8 mouse cellular contexts compared by ENCODE assay signal in genomic region chr5:35672581-35672980, GRCm38 (mm10). TPM values are rescaled to one million over a fixed set of nuclear protein-coding genes. Genes with fewer than 3 reads are reported as not detected.
DNase-seq lines count a peak whose midpoint lies in the region; ATAC-seq and TF ChIP-seq lines count a peak whose summit lies in the region.

No protein-coding gene starts in this region.

- peaks cover 11% of the 10 kb centered on the region for H3K27me3 ChIP-seq in forebrain, embryonic 10.5 days (ENCODE audit: poor library complexity, severe bottlenecking)
- peaks cover 4% of the 10 kb centered on the region; the same call in 1 of the 2 replicates for H3K27me3 ChIP-seq in forebrain, embryonic 16.5 days (replicated peaks; ENCODE audit: control insufficient read depth, insufficient read depth, low read length)
- peaks cover 12% of the 10 kb centered on the region for H3K27me3 ChIP-seq in embryonic facial prominence, embryonic 12.5 days
- peaks cover 8% of the 10 kb centered on the region for H3K27me3 ChIP-seq in limb, embryonic 13.5 days

- H3K4me1 ChIP-seq in forebrain, embryonic 10.5 days, result peaks cover 49% of the 10 kb centered on the region
- H3K4me1 ChIP-seq in forebrain, embryonic 16.5 days (replicated peaks; ENCODE audit: control insufficient read depth, insufficient read depth, low read length), result peaks cover 8% of the 10 kb centered on the region
- H3K4me1 ChIP-seq in embryonic facial prominence, embryonic 12.5 days, result peaks cover 48% of the 10 kb centered on the region
- H3K4me1 ChIP-seq in limb, embryonic 13.5 days, result peaks cover 72% of the 10 kb centered on the region

- no peak overlapping the region for H3K9ac ChIP-seq in forebrain, embryonic 16.5 days (replicated peaks; ENCODE audit: low read depth, low read length)
- no peak overlapping the region for H3K9ac ChIP-seq in embryonic facial prominence, embryonic 12.5 days
- H3K9ac ChIP-seq in limb, embryonic 13.5 days, result no peak overlapping the region

- ATAC-seq in forebrain, embryonic 16.5 days, result no peak
- no peak for ATAC-seq in embryonic facial prominence, embryonic 12.5 days (ENCODE audit: insufficient number of reproducible peaks, insufficient read depth, low FRiP score, low TSS enrichment)
- no peak for ATAC-seq in limb, embryonic 13.5 days (ENCODE audit: low FRiP score, low read depth)

- H3K27ac ChIP-seq in forebrain, embryonic 10.5 days, result peak overlapping the region; percentile 0; the same call in 1 of the 2 replicates
- H3K27ac ChIP-seq in forebrain, embryonic 16.5 days (ENCODE audit: low read length), result no peak overlapping the region
- H3K27ac ChIP-seq in layer of hippocampus, adult 2 months, result peak overlapping the region; percentile 81
- peak overlapping the region; percentile 55; the same call in 1 of the 2 replicates for H3K27ac ChIP-seq in embryonic facial prominence, embryonic 12.5 days
- peak overlapping the region; percentile 62; the same call in 1 of the 2 replicates for H3K27ac ChIP-seq in limb, embryonic 13.5 days

- H3K9me3 ChIP-seq in forebrain, embryonic 10.5 days, result no peaks in the 10 kb centered on the region
- H3K9me3 ChIP-seq in forebrain, embryonic 16.5 days (ENCODE audit: control insufficient read depth, low read length), result no peaks in the 10 kb centered on the region
- no peaks in the 10 kb centered on the region for H3K9me3 ChIP-seq in embryonic facial prominence, embryonic 12.5 days
- no peaks in the 10 kb centered on the region for H3K9me3 ChIP-seq in limb, embryonic 13.5 days

- no peak overlapping the region for H3K4me3 ChIP-seq in forebrain, embryonic 10.5 days
- H3K4me3 ChIP-seq in forebrain, embryonic 16.5 days (replicated peaks; ENCODE audit: low read length), result no peak overlapping the region
- no peak overlapping the region for H3K4me3 ChIP-seq in layer of hippocampus, adult 2 months
- no peak overlapping the region for H3K4me3 ChIP-seq in embryonic facial prominence, embryonic 12.5 days
- no peak overlapping the region for H3K4me3 ChIP-seq in limb, embryonic 13.5 days

- WGBS in forebrain, embryonic 10.5 days, result 52% methylated on average over 1 of the region's 1 CpGs
- 71% methylated on average over 1 of the region's 1 CpGs for WGBS in forebrain, embryonic 16.5 days
- WGBS in embryonic facial prominence, embryonic 12.5 days, result 41% methylated on average over 1 of the region's 1 CpGs
- WGBS in limb, embryonic 13.5 days, result 67% methylated on average over 1 of the region's 1 CpGs

- no peaks in the 10 kb centered on the region for H3K36me3 ChIP-seq in forebrain, embryonic 10.5 days (replicated peaks)
- H3K36me3 ChIP-seq in forebrain, embryonic 16.5 days (ENCODE audit: control insufficient read depth, insufficient read depth), result no peaks in the 10 kb centered on the region
- no peaks in the 10 kb centered on the region for H3K36me3 ChIP-seq in embryonic facial prominence, embryonic 12.5 days
- no peaks in the 10 kb centered on the region for H3K36me3 ChIP-seq in limb, embryonic 13.5 days

- H3K4me2 ChIP-seq in forebrain, embryonic 16.5 days (ENCODE audit: low read length), result no peak overlapping the region
- no peak overlapping the region for H3K4me2 ChIP-seq in embryonic facial prominence, embryonic 12.5 days (replicated peaks)
- H3K4me2 ChIP-seq in limb, embryonic 13.5 days (replicated peaks), result no peak overlapping the region; the same call in 1 of the 2 replicates

- TF ChIP-seq CTCF in layer of hippocampus, adult 2 months (conservative IDR thresholded peaks at IDR 0.05), result no peak

- DNase-seq in forebrain, embryonic 10.5 days (ENCODE audit: extremely low spot score, low spot score), result no peak
- DNase-seq in layer of hippocampus, adult 2 months (ENCODE audit: low spot score in 2 of 2), result no peak
- DNase-seq in layer of hippocampus, postnatal 14 days (ENCODE audit: low spot score in 2 of 2), result no peak
- DNase-seq in right cerebral cortex, postnatal 14 days, result no peak
- DNase-seq in spleen, postnatal 4 days (ENCODE audit: low spot score in 2 of 2), result no peak

RNA-seq across cellular contexts. Expression of gene Htra3, which starts 7.0 kb away (rescaled TPM):
- polyA plus RNA-seq in forebrain, embryonic 10.5 days (2016; fragmentation: Nextera tagmentation; extraction: Ambion mirVana), result 3.1 and 3.6 TPM in 2 replicates
- polyA plus RNA-seq in forebrain, embryonic 16.5 days (2015; fragmentation: Nextera tagmentation; extraction: Ambion mirVana), result 11.3 and 11.8 TPM in 2 replicates
- total RNA-seq in layer of hippocampus, adult 2 months (2021), result 1 to 10 TPM; 5.5 to 5.6 TPM
- total RNA-seq in layer of hippocampus, postnatal 14 days (2021), result 10 to 100 TPM; 11.5 to 12.5 TPM
- 4.0 and 5.7 TPM in 2 replicates for polyA plus RNA-seq in embryonic facial prominence, embryonic 12.5 days (2016; fragmentation: Nextera tagmentation; extraction: Ambion mirVana)
- polyA plus RNA-seq in limb, embryonic 13.5 days (2015; fragmentation: Nextera tagmentation; extraction: Ambion mirVana), result 19.4 and 20.1 TPM in 2 replicates
